Mouse (Mus musculus) heart, adult 2 months (tissue): Measurements from ENCODE around the gene Trem3.

Experiments
- CTCF ChIP-seq: fragments of 200-600 bp; IDR thresholded peaks from 2 replicates; pipeline ENCODE4 v1.8.1; 2022; ENCODE audit warnings: antibody characterized with exemption, mild to moderate bottlenecking, moderate library complexity
- POLR2A ChIP-seq: fragments of 200-500 bp; IDR thresholded peaks from 2 replicates; pipeline ENCODE4 v1.6.1; 2011; ENCODE audit warnings: mild to moderate bottlenecking, low read depth, low read length, control low read depth; ENCODE audit not compliant: insufficient read depth

GRCm38 (mm10) chr17:48266610-48267304 lies 19.2 kb downstream of the Trem3 start:
- TF ChIP-seq POLR2A (no peak), CTCF (no peak)
